Mouse (Mus musculus): ENCODE data around the gene Gm8720. TPM values are rescaled to one million over a fixed set of nuclear protein-coding genes. Genes with fewer than 3 reads are reported as not detected.
"Not testable (repeated sequence)": the region's sequence is repeated elsewhere in the genome, so short reads cannot be mapped to it uniquely, and the experiment has no call there.

Gm8720 gene
- total RNA-seq (2021): not detected
- long read RNA-seq, experiment 1: 0 reads
- long read RNA-seq, experiment 2: 0 reads

DNA sequence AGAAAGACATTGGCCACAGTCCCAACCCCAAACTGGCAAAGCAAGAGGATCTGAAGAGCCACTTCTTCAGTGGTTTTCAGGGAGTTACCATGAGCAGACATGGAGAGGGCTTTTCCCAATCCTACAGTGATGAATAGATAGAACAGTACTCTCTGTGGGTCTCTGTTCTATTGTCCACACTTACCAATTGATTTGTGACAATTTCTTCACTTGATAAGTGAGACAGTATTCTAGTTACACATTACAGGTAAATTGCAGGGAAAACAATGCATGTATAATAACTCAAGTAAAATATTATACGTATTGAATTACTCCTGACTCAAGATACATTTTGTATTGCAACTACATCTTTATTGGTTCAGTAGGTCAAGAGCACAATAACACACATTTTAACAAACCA is at the start of gene Gm8720:
Gm8720 (minus strand) TSS at position 101 of the 400 bp plus-strand sequence.
- not testable (repeated sequence) for DNase-seq (ENCODE audit: low spot score in 2 of 2)

DNA sequence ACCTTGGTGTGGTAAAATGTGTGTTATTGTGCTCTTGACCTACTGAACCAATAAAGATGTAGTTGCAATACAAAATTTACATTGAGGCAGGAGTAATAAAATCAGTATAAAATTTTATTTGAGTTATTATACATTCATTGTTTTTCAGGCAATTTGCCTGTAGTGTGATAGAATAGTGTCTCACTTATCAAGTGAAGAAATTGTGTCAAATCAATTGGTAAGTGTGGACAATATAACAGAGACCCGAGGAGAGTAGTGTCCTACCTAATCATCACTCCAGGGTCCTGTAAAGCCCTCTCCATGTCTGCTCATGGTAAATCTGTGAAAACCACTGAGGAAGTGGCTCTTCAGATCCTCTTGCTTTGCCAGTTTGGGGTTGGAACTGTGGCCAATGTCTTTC is 12.0 kb downstream of the Gm8720 start, which contains the start of gene Vmn1r163:
Vmn1r163 (plus strand) TSS at position 301 of the 400 bp plus-strand sequence.
- not testable (repeated sequence) for DNase-seq (ENCODE audit: low spot score in 2 of 2)

DNA sequence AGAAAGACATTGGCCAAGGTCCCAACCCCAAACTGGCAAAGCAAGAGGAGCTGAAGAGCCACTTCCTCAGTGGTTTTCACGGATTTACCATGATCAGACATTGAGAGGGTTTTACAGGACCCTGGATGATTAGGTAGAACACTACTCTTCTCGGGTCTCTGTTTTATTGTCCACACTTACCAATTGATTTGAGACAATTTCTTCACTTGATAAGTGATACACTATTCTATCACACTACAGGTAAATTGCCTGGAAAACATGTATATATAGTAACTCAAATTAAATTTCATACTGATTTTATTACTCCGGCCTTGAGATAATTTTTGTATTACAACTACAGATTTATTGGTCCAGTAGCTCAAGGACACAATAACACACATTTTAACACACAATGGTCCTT is 47.4 kb downstream of the Gm8720 start, which contains the start of gene Gm4216:
Gm4216 (minus strand) TSS at position 101 of the 400 bp plus-strand sequence.
- not testable (repeated sequence) for DNase-seq (ENCODE audit: low spot score in 2 of 2)

Other genes with a start within 250 kb of the Gm8720 start
- not detected for gene Vmn1r159, start 223.9 kb downstream of the Gm8720 start, total RNA-seq (2021)
- not detected for gene Vmn1r160, start 196.2 kb downstream of the Gm8720 start, total RNA-seq (2021)
- gene Gm4214, start 82.8 kb downstream of the Gm8720 start, total RNA-seq (2021): not detected
- not detected for gene Gm4216, start 47.5 kb downstream of the Gm8720 start, total RNA-seq (2021)
- not detected for gene Vmn1r163, start 11.9 kb downstream of the Gm8720 start, total RNA-seq (2021)
- gene Gm10662, start 77.0 kb upstream of the Gm8720 start, total RNA-seq (2021): not detected
- not detected for gene Vmn1r165, start 149.9 kb upstream of the Gm8720 start, total RNA-seq (2021)
- not detected for gene Vmn1r166, start 184.2 kb upstream of the Gm8720 start, total RNA-seq (2021)
- gene Gm6902, start 211.4 kb upstream of the Gm8720 start, total RNA-seq (2021): not detected
- not detected for gene Nlrp4e, start 233.7 kb upstream of the Gm8720 start, total RNA-seq (2021)